Mouse (Mus musculus) myocyte (in vitro differentiated cells): ENCODE results near the gene Wwc1. TPM values are rescaled to one million over a fixed set of nuclear protein-coding genes. Genes with fewer than 3 reads are reported as not detected.

ENCODE experiments used
- H3K27me3 ChIP-seq: one replicate; pipeline ENCODE4 v1.6.1; 2011; ENCODE audit not compliant: control insufficient read depth, insufficient read depth, insufficient read length
- H3K36me3 ChIP-seq: one replicate; pipeline ENCODE4 v1.6.1; 2011; ENCODE audit not compliant: control insufficient read depth, insufficient read depth
- H3K4me2 ChIP-seq: one replicate; pipeline ENCODE4 v1.6.1; 2011; ENCODE audit warnings: low read depth, control low read depth
- H3K4me3 ChIP-seq: one replicate; pipeline ENCODE4 v1.5.1; 2011; ENCODE audit warnings: mild to moderate bottlenecking, control low read depth, moderate library complexity
- H3K79me2 ChIP-seq: one replicate; pipeline ENCODE4 v1.6.1; 2011; ENCODE audit not compliant: control insufficient read depth, insufficient read depth
- H3ac ChIP-seq: one replicate; pipeline ENCODE4 v1.6.1; 2011; ENCODE audit not compliant: control insufficient read depth, insufficient read length
- CEBPB ChIP-seq: IDR thresholded peaks from 2 replicates; pipeline ENCODE4 v1.6.1; 2011; ENCODE audit warnings: mild to moderate bottlenecking, moderate library complexity; ENCODE audit not compliant: poor library complexity, insufficient read depth, severe bottlenecking
- E2F4 ChIP-seq: IDR thresholded peaks from one replicate; pipeline ENCODE4 v1.6.1; 2011; ENCODE audit warnings: mild to moderate bottlenecking, control low read depth, moderate library complexity; ENCODE audit not compliant: insufficient read depth
- MAX ChIP-seq: IDR thresholded peaks from one replicate; pipeline ENCODE4 v1.6.1; 2011; ENCODE audit warnings: low read depth, mild to moderate bottlenecking, control low read depth
- MYOD1 ChIP-seq, 3 experiments: IDR thresholded peaks; one replicate each; pipeline ENCODE4 v1.6.1; 2011; ENCODE audit warnings: control low read depth in 2 of 3, low read depth in 2 of 3, mild to moderate bottlenecking in 2 of 3, moderate library complexity in 1 of 3; ENCODE audit not compliant: insufficient read length in 2 of 3, control insufficient read depth in 1 of 3
- MYOG ChIP-seq, 3 experiments: IDR thresholded peaks; one replicate each; pipeline ENCODE4 v1.6.1; 2011; ENCODE audit warnings: control low read depth in 2 of 3, low read depth in 2 of 3, mild to moderate bottlenecking in 2 of 3; ENCODE audit not compliant: insufficient read length in 2 of 3, control insufficient read depth in 1 of 3, insufficient read depth in 1 of 3
- POLR2A ChIP-seq: IDR thresholded peaks from one replicate; pipeline ENCODE4 v1.6.1; 2011; ENCODE audit warnings: low read depth, mild to moderate bottlenecking, control low read depth, moderate library complexity; ENCODE audit not compliant: insufficient read length
- POLR2AphosphoS2 ChIP-seq: IDR thresholded peaks from one replicate; pipeline ENCODE4 v1.6.1; 2011; ENCODE audit warnings: low read depth, control low read depth; ENCODE audit not compliant: insufficient read length
- REST ChIP-seq: IDR thresholded peaks from one replicate; pipeline ENCODE4 v1.6.1; 2011; ENCODE audit warnings: mild to moderate bottlenecking, control low read depth, moderate library complexity; ENCODE audit not compliant: insufficient read depth, insufficient read length
- SRF ChIP-seq: IDR thresholded peaks from one replicate; pipeline ENCODE4 v1.6.1; 2011; ENCODE audit warnings: low read depth; ENCODE audit not compliant: control insufficient read depth, insufficient read length
- TCF12 ChIP-seq: IDR thresholded peaks from one replicate; pipeline ENCODE4 v1.6.1; 2011; ENCODE audit warnings: mild to moderate bottlenecking, control low read depth; ENCODE audit not compliant: poor library complexity, insufficient read depth, severe bottlenecking
- TCF3 ChIP-seq: IDR thresholded peaks from one replicate; pipeline ENCODE4 v1.6.1; 2011; ENCODE audit warnings: low read depth, control low read depth; ENCODE audit not compliant: insufficient read length
- USF1 ChIP-seq: IDR thresholded peaks from one replicate; pipeline ENCODE4 v1.6.1; 2011; ENCODE audit warnings: low read depth, mild to moderate bottlenecking, control low read depth, moderate library complexity
- polyA plus RNA-seq: library from polyadenylated mRNA; unstranded; fragments of >200 nt; fragmentation: generic; extraction: Trizol; gene quantifications from one replicate; pipeline ENCODE4 v1.2.1, GENCODE M21; 2012; ENCODE audit warnings: missing spikeins

The Wwc1 gene
- polyA plus RNA-seq, 1 experiment = 1.2 TPM

DNA sequence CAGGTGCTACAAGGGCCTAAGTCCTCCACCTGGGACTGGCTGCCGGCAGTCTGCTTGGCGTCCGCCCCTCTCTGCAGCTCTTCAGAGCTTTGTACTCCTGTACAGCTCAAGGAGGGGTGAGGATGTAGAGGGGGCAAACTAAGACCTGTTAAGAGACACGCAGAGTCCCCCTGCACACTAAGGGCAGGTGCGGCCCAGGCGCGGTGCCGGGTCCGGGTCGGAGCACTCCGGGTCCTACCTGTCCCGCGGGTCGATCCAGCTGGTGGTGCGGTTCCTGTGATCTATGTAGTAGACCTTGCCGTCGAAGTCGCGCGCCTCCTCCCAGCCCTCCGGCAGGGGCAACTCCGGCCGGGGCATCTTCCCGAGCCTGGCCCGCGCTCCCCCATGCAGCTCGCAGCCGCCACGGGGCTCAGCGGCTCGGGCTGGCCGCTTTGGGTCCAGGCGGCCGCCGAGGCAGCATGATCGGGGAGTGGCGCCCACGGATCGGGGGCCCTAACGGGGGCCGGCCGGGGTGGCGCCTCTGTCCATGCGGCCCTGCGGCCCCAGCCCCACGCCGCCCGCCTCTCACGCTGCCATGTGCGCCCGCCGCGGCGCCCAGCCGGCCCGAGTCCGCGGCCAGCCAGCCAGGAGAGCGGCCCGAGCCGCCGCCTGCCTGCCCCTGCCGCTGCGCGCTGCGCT is 455 bp downstream of the Wwc1 start:
- H3K4me3 ChIP-seq = no peak overlapping the region
- H3K27me3 ChIP-seq = no peaks in the 10 kb centered on the region
- peak overlapping the region; percentile 65 for H3K4me2 ChIP-seq
- no peak for TF ChIP-seq MYOD1 (IDR thresholded peaks at IDR 0.05; ENCODE audit: control insufficient read depth in 1 of 3, insufficient read length in 2 of 3, low read depth in 2 of 3)
- TF ChIP-seq SRF = no peak
- TF ChIP-seq MAX = no peak
- TF ChIP-seq POLR2AphosphoS2 = no peak
- no peaks in the 10 kb centered on the region for H3K36me3 ChIP-seq
- H3K79me2 ChIP-seq = no peaks in the 10 kb centered on the region
- peak overlapping the region; percentile 14 for H3ac ChIP-seq

- no peaks in the 10 kb centered on the region for H3K36me3 ChIP-seq
- no peak overlapping the region for H3ac ChIP-seq
- no peaks in the 10 kb centered on the region for H3K27me3 ChIP-seq
- TF ChIP-seq E2F4 (no peak), SRF (no peak), USF1 (no peak), MYOD1 (IDR thresholded peaks at IDR 0.05; ENCODE audit: control insufficient read depth in 1 of 3, insufficient read length in 2 of 3, low read depth in 2 of 3) (no peak), REST (no peak), POLR2AphosphoS2 (no peak), TCF12 (no peak), POLR2A (no peak), MYOG (IDR thresholded peaks at IDR 0.05; ENCODE audit: control insufficient read depth in 1 of 3, insufficient read depth in 1 of 3, insufficient read length in 2 of 3, low read depth in 2 of 3) (no peak), TCF3 (no peak), CEBPB (no peak), MAX (no peak)
- H3K4me2 ChIP-seq = peak overlapping the region; percentile 62
- no peaks in the 10 kb centered on the region for H3K79me2 ChIP-seq
- H3K4me3 ChIP-seq = no peak overlapping the region
Observed at GRCm38 (mm10) chr11:35979266-35979732, 1.0 kb downstream of the Wwc1 start.

DNA sequence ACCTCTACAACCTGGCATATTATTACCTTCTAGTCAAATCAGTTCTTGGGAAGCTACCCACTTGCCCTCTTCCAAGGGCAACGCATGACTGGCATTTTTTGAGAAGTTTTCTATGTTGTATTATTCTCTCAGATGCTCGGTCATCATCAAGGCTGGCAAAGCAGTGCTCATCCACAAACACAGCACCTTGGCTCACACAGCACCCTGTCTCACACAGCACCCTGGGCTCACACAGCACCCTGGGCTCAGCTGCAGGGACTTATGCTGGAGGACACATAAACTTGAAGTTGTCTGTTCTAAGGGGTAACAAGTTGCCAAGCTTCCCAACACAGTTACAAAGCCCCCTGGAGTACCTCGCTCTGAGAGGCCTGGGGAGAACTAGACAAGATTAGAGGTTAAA is 2.5 kb downstream of the Wwc1 start:
- H3K4me2 ChIP-seq = no peak overlapping the region
- H3K36me3 ChIP-seq = no peaks in the 10 kb centered on the region
- no peak overlapping the region for H3ac ChIP-seq
- no peaks in the 10 kb centered on the region for H3K79me2 ChIP-seq
- no peaks in the 10 kb centered on the region for H3K27me3 ChIP-seq
- no peak for TF ChIP-seq POLR2AphosphoS2
- TF ChIP-seq TCF3 = no peak
- TF ChIP-seq TCF12 = no peak
- TF ChIP-seq REST = no peak
- TF ChIP-seq MYOD1 (IDR thresholded peaks at IDR 0.05; ENCODE audit: control insufficient read depth in 1 of 3, insufficient read length in 2 of 3, low read depth in 2 of 3) = no peak
- TF ChIP-seq CEBPB = no peak
- TF ChIP-seq USF1 = no peak
- TF ChIP-seq E2F4 = no peak
- TF ChIP-seq POLR2A = no peak
- no peak for TF ChIP-seq MYOG (IDR thresholded peaks at IDR 0.05; ENCODE audit: control insufficient read depth in 1 of 3, insufficient read depth in 1 of 3, insufficient read length in 2 of 3, low read depth in 2 of 3)
- no peak for TF ChIP-seq MAX
- TF ChIP-seq SRF = no peak
- no peak overlapping the region for H3K4me3 ChIP-seq

GRCm38 (mm10) chr11:35977096-35977495 is 3.2 kb downstream of the Wwc1 start:
- Histone ChIP-seq H3K4me3 (no peak overlapping the region), H3K27me3 (no peaks in the 10 kb centered on the region), H3K79me2 (no peaks in the 10 kb centered on the region), H3K36me3 (no peaks in the 10 kb centered on the region), H3ac (no peak overlapping the region), H3K4me2 (no peak overlapping the region)
- TF ChIP-seq USF1 (no peak), POLR2A (no peak), TCF3 (no peak), SRF (no peak)

GRCm38 (mm10) chr11:35976482-35976881 is 3.8 kb downstream of the Wwc1 start:
- TF ChIP-seq E2F4 = no peak
- TF ChIP-seq TCF12 = no peak
- no peak for TF ChIP-seq MYOG (IDR thresholded peaks at IDR 0.05; ENCODE audit: control insufficient read depth in 1 of 3, insufficient read depth in 1 of 3, insufficient read length in 2 of 3, low read depth in 2 of 3)
- no peak for TF ChIP-seq USF1
- TF ChIP-seq REST = no peak
- TF ChIP-seq SRF = no peak
- TF ChIP-seq MYOD1 (IDR thresholded peaks at IDR 0.05; ENCODE audit: control insufficient read depth in 1 of 3, insufficient read length in 2 of 3, low read depth in 2 of 3) = no peak
- no peak for TF ChIP-seq POLR2AphosphoS2

More at GRCm38 (mm10) chr11:35976482-35976881, 3.8 kb downstream of the Wwc1 start:
- H3ac ChIP-seq = no peak overlapping the region
- H3K4me2 ChIP-seq = no peak overlapping the region
- H3K4me3 ChIP-seq = no peak overlapping the region
- no peaks in the 10 kb centered on the region for H3K79me2 ChIP-seq
- no peaks in the 10 kb centered on the region for H3K36me3 ChIP-seq
- H3K27me3 ChIP-seq = no peaks in the 10 kb centered on the region
